Mouse (Mus musculus) hindbrain, embryonic 13.5 days (tissue): ENCODE data around the gene Hspa5. TPM values are rescaled to one million over a fixed set of nuclear protein-coding genes. Genes with fewer than 3 reads are reported as not detected.
"Not testable (repeated sequence)": the region's sequence is repeated elsewhere in the genome, so short reads cannot be mapped to it uniquely, and the experiment has no call there.

ENCODE experiments used
- ATAC-seq: fragments of 200-750 bp; cut with Nextera tagmentation; 2 replicates; pipeline ENCODE4 v1.8.0; 2017; ENCODE audit warnings: moderate TSS enrichment; ENCODE audit not compliant: low FRiP score
- H3K27ac ChIP-seq: fragments of 300-500 bp; sonication (generic); 2 replicates; pipeline ENCODE4 v1.5.1; 2015; ENCODE audit warnings: inconsistent platforms, mild to moderate bottlenecking, moderate library complexity
- H3K27me3 ChIP-seq: fragments of 300-500 bp; sonication (generic); 2 replicates; pipeline ENCODE4 v1.6.1; 2015; ENCODE audit warnings: mild to moderate bottlenecking, inconsistent platforms
- H3K36me3 ChIP-seq: fragments of 300-500 bp; sonication (generic); 2 replicates; pipeline ENCODE4 v1.6.1; 2015; ENCODE audit warnings: mild to moderate bottlenecking, inconsistent platforms
- H3K4me1 ChIP-seq: fragments of 300-500 bp; sonication (generic); replicated peaks from 2 replicates; pipeline ENCODE4 v1.6.1; 2015; ENCODE audit warnings: inconsistent platforms
- H3K4me2 ChIP-seq: fragments of 300-500 bp; sonication (generic); 2 replicates; pipeline ENCODE4 v1.6.1; 2015; ENCODE audit warnings: inconsistent platforms, mild to moderate bottlenecking, moderate library complexity
- H3K4me3 ChIP-seq: fragments of 300-500 bp; sonication (generic); 2 replicates; pipeline ENCODE4 v1.5.1; 2015; ENCODE audit warnings: mild to moderate bottlenecking, inconsistent platforms
- H3K9ac ChIP-seq: fragments of 300-500 bp; sonication (generic); 2 replicates; pipeline ENCODE4 v1.6.1; 2015; ENCODE audit warnings: mild to moderate bottlenecking, inconsistent platforms
- H3K9me3 ChIP-seq: fragments of 300-500 bp; sonication (generic); 2 replicates; pipeline ENCODE4 v1.6.1; 2016; ENCODE audit warnings: inconsistent platforms
- WGBS: fragments of 180-500 bp; shearing (Covaris S2); methylation state at CpG from one replicate; pipeline ENCODE4 v1.1.7; 2015; 5-methylcytosine and 5-hydroxymethylcytosine counted together
- polyA plus RNA-seq: library from polyadenylated mRNA; unstranded; fragments of >200 nt; fragmentation: Nextera tagmentation; extraction: Ambion mirVana; gene quantifications from 2 replicates; pipeline ENCODE4 v1.2.1, GENCODE M21; 2015

Hspa5 gene
- polyA plus RNA-seq, 1 experiment from 2014 or later = 458 TPM

DNA sequence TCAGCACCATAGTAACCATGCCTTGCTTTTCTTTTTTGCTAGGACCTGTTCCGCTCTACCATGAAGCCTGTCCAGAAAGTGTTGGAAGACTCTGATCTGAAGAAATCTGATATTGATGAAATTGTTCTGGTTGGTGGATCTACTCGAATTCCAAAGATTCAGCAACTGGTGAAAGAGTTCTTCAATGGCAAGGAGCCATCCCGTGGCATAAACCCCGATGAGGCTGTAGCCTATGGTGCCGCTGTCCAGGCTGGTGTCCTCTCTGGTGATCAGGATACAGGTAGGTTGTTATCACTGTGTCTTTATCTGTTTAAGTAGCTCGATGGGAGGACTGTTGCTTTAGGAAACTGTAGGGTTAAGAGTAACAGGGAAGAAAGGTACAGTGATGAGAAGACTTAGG lies 2.7 kb downstream of the Hspa5 start:
- no peak for ATAC-seq

GRCm38 (mm10) chr2:34777237-34777868 lies 5.6 kb downstream of the Hspa5 start:
- ATAC-seq = no peak
- 70% methylated on average over 1 of the region's 1 CpGs for WGBS
- Histone ChIP-seq H3K27me3 (no peaks in the 10 kb centered on the region), H3K4me2 (peak overlapping the region; percentile 36), H3K27ac (no peak overlapping the region), H3K9ac (no peak overlapping the region), H3K4me3 (peak overlapping the region; percentile 7; the same call in 1 of the 2 replicates), H3K36me3 (peaks cover 73% of the 10 kb centered on the region), H3K9me3 (no peaks in the 10 kb centered on the region), H3K4me1 (peaks cover 59% of the 10 kb centered on the region)

More for the DNA sequence above, 2.7 kb downstream of the Hspa5 start:
- WGBS = 93% methylated on average over 6 of the region's 6 CpGs
- Histone ChIP-seq H3K36me3 (peaks cover 61% of the 10 kb centered on the region), H3K4me3 (peak overlapping the region; percentile 7), H3K9me3 (no peaks in the 10 kb centered on the region), H3K4me2 (peak overlapping the region; percentile 76), H3K9ac (no peak overlapping the region), H3K27ac (no peak overlapping the region), H3K27me3 (no peaks in the 10 kb centered on the region), H3K4me1 (peaks cover 67% of the 10 kb centered on the region)

DNA sequence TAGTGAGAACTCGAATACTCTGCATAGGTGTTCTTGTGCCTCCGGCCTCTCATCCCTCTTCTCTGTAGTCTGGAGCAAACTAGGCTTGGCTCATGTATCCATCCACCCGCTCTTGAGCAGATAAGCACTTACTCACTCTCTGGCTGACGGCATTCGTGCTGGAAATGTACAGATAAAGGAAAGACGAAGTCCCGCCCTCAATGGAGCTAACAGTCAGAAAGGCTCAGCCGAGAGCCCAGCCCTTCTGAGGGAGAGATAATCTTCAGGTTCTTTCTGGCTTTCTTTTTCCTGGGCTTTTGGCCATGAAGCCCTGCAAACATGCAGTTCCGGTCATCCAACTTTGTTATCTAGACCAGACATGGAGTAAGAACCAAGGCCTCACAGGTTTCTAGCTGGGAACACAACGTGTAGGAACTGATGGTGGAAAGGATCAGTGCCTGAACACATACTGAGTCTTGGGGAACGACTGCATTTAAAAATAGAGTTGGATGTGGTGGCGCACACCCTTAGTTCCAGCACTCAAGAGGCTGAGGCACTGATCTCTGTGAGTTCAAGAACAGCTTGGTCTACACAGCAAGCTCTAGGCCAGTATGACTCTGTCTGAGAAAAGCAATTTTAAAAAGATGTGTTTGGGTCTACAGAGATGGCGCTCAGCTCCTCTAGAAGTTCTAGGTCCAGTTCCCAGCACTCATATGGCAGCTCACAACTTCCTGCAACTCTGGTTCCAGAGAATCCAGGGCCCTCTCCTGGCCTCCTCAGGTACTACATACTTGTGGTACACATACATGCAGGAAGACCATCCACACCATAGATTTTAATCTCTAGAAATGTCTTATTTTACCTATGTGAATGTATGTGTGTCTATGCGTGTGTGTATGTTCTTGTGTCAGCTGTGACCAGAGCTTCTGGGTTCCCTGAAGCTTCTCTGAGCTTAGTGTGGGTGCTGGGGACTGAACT lies 11.6 kb downstream of the Hspa5 start:
- Histone ChIP-seq H3K36me3 (peaks cover 62% of the 10 kb centered on the region), H3K27ac (no peak overlapping the region), H3K4me3 (no peak overlapping the region), H3K27me3 (no peaks in the 10 kb centered on the region), H3K4me1 (peaks cover 1% of the 10 kb centered on the region; the same call in 1 of the 2 replicates), H3K4me2 (no peak overlapping the region), H3K9me3 (no peaks in the 10 kb centered on the region), H3K9ac (no peak overlapping the region)
- WGBS = 95% methylated on average over 14 of the region's 14 CpGs
- ATAC-seq = no peak

DNA sequence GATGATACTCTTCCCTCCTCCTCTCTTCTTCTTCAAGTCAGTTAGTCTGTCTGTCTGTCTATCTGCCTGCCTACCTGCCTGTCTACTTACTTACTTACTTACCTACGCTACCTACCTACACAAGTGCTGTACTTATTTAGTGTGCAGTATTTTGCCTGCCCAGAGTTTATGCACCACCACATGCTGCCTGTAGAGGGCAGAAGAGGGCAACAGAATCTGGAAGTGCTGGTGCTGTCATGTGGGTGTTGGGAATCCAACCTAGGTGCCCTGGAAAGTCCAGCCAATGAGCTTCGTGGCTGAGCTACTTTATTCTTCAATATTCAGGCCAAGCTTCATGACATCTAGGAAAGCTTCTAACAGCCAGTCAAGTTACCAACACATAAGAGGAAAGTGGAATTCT lies 12.3 kb downstream of the Hspa5 start:
- Histone ChIP-seq H3K27me3 (no peaks in the 10 kb centered on the region), H3K27ac (no peak overlapping the region), H3K9me3 (no peaks in the 10 kb centered on the region), H3K4me2 (no peak overlapping the region), H3K9ac (no peak overlapping the region), H3K4me1 (no peaks in the 10 kb centered on the region), H3K36me3 (peaks cover 59% of the 10 kb centered on the region), H3K4me3 (no peak overlapping the region)
- WGBS = 77% methylated on average over 2 of the region's 2 CpGs
- no peak for ATAC-seq

GRCm38 (mm10) chr2:34790282-34790681 lies 18.5 kb downstream of the Hspa5 start:
- no peaks in the 10 kb centered on the region for H3K4me1 ChIP-seq
- H3K9me3 ChIP-seq = no peaks in the 10 kb centered on the region
- no peak overlapping the region for H3K4me3 ChIP-seq
- WGBS = 93% methylated on average over 8 of the region's 8 CpGs
- no peak overlapping the region for H3K27ac ChIP-seq
- peaks cover 33% of the 10 kb centered on the region for H3K36me3 ChIP-seq
- H3K9ac ChIP-seq = no peak overlapping the region
- no peaks in the 10 kb centered on the region for H3K27me3 ChIP-seq
- no peak overlapping the region for H3K4me2 ChIP-seq
- ATAC-seq = no peak

GRCm38 (mm10) chr2:34792543-34792942 lies 20.8 kb downstream of the Hspa5 start:
- not testable (repeated sequence) for H3K9ac ChIP-seq, H3K4me3 ChIP-seq, H3K27me3 ChIP-seq, H3K27ac ChIP-seq, H3K4me2 ChIP-seq, ATAC-seq, H3K4me1 ChIP-seq, H3K9me3 ChIP-seq
- WGBS = 83% methylated on average over 2 of the region's 2 CpGs
- H3K36me3 ChIP-seq = peaks cover 19% of the 10 kb centered on the region; the same call in 1 of the 2 replicates

- Histone ChIP-seq H3K9ac (no peak overlapping the region), H3K27me3 (no peaks in the 10 kb centered on the region), H3K4me3 (no peak overlapping the region), H3K36me3 (peaks cover 14% of the 10 kb centered on the region; the same call in 1 of the 2 replicates), H3K27ac (no peak overlapping the region), H3K4me2 (no peak overlapping the region), H3K9me3 (no peaks in the 10 kb centered on the region), H3K4me1 (peaks cover 8% of the 10 kb centered on the region)
- WGBS = 97% methylated on average over 2 of the region's 2 CpGs
- no peak for ATAC-seq
Observed at GRCm38 (mm10) chr2:34794511-34794910, 22.7 kb downstream of the Hspa5 start.

DNA sequence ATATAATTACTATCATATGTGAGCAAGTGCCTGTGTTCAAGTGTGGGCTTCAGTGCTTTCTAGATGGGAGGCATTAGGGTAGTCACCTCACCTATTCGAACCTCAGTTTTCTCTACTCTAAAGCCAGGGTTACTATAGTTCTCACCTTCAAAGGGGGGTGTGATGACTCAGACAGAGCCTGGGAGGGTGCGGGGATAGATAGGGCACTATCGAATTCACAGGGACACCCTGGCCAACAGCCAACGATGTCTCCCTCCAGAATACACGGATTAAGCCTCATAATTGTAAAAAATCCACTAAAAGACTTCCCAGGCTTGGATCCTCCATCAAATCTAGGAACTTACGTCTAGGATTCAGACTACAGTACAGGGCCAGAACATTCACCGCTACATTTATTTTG lies 23.7 kb downstream of the Hspa5 start:
- H3K36me3 ChIP-seq = peaks cover 11% of the 10 kb centered on the region; the same call in 1 of the 2 replicates
- no peak overlapping the region for H3K4me2 ChIP-seq
- no peak overlapping the region for H3K4me3 ChIP-seq
- no peaks in the 10 kb centered on the region for H3K9me3 ChIP-seq
- ATAC-seq = no peak
- 95% methylated on average over 7 of the region's 7 CpGs for WGBS
- no peak overlapping the region for H3K9ac ChIP-seq
- no peak overlapping the region for H3K27ac ChIP-seq
- H3K27me3 ChIP-seq = no peaks in the 10 kb centered on the region
- H3K4me1 ChIP-seq = peaks cover 15% of the 10 kb centered on the region

GRCm38 (mm10) chr2:34799357-34800256 lies 27.8 kb downstream of the Hspa5 start, which contains the start of gene Rabepk:
Gene Rabepk (minus strand): TSS chr2:34799912.
- Histone ChIP-seq H3K27me3 (no peaks in the 10 kb centered on the region), H3K4me2 (peak within 1 kb of the TSS; percentile 86), H3K4me3 (peak within 1 kb of the TSS; percentile 67), H3K9me3 (no peaks in the 10 kb centered on the region), H3K9ac (peak within 1 kb of the TSS; percentile 79), H3K27ac (0 out of 2 replicates have a peak within 1 kb of the TSS, but pooled peaks have one; percentile 42), H3K36me3 (peaks cover 2% of the 10 kb centered on the region; the same call in 1 of the 2 replicates), H3K4me1 (peaks cover 30% of the 10 kb centered on the region)
- peak; percentile 53 for ATAC-seq
- 5% methylated on average over 44 of the region's 44 CpGs for WGBS

DNA sequence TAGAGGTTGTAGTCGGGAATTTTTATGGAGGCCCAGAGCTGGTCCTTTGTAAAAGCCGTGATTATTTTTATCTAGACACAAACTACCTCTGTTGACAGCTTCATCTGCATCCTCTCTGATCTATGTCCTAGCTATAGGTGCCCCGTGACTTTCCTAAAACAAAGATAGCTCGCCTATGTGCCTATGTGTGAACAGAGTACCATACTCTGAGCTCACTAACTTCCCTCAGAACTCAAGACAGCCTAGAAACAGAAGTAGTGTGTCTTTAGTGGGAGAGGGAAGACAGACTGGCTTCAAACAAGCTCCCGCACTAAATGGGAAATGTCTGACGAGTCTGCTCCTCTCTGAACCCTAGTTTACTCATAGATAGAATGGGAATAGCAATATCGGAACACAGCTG lies 28.6 kb downstream of the Hspa5 start:
- 84% methylated on average over 7 of the region's 7 CpGs for WGBS
- no peaks in the 10 kb centered on the region for H3K9me3 ChIP-seq
- H3K9ac ChIP-seq = no peak overlapping the region
- no peaks in the 10 kb centered on the region for H3K27me3 ChIP-seq
- no peak overlapping the region for H3K27ac ChIP-seq
- peak overlapping the region; percentile 86 for H3K4me2 ChIP-seq
- H3K36me3 ChIP-seq = peaks cover under 1% of the 10 kb centered on the region
- no peak for ATAC-seq
- H3K4me1 ChIP-seq = peaks cover 32% of the 10 kb centered on the region
- H3K4me3 ChIP-seq = peak overlapping the region; percentile 67; the same call in 1 of the 2 replicates

DNA sequence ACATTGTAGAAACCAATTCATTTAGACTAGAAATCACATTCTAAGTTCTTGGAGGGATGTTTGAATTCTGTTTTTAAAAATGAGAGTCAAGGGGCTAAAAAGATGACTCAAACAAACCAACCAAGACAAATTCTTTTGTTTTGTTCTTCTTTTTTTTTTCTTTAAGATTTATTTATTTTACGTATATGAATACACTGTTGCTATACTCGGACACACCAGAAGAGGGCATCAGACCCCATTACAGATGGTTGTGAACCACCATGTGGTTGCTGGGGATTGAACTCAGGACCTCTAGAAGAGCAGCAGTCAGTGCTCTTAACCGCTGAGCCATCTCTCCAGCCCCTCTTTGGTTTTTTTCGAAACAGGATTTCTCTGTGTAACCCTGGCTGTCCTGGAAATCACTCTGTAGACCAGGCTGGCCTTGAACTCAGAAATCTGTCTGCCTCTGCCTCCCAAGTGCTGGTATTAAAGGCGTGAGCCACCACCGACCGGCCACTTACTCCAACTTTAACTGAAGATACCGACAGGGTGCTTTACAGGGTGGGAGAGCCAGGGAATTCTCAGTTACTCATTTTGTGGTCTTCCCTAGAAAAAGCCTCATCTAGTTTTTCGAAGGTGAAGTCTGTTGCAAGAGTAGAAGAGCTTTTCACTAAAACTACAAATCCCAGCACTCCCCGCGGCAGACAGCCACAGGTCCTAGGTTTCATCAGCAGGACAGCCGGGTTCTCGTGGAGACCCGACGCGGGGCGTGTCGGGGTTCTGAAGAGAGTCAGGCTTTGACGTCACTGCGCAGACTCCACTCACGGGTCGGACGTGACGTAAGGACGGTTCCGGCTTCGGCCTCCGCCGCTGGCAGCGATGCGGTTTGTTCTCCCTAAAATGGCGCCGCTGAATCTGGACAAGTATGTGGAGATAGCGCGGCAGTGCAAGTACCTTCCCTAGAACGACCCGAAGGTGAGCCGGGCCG lies 30.0 kb downstream of the Hspa5 start:
- H3K4me2 ChIP-seq = peak overlapping the region; percentile 29
- H3K27ac ChIP-seq = peak overlapping the region; percentile 94
- H3K9me3 ChIP-seq = no peaks in the 10 kb centered on the region
- peak overlapping the region; percentile 67 for H3K4me3 ChIP-seq
- peak overlapping the region; percentile 88 for H3K9ac ChIP-seq
- 4% methylated on average over 39 of the region's 39 CpGs for WGBS
- ATAC-seq = peak; percentile 97
- peaks cover 36% of the 10 kb centered on the region for H3K4me1 ChIP-seq
- peaks cover 6% of the 10 kb centered on the region for H3K36me3 ChIP-seq
- H3K27me3 ChIP-seq = no peaks in the 10 kb centered on the region
